24 mouse cellular contexts compared by ENCODE assay signal in the genomic region with DNA sequence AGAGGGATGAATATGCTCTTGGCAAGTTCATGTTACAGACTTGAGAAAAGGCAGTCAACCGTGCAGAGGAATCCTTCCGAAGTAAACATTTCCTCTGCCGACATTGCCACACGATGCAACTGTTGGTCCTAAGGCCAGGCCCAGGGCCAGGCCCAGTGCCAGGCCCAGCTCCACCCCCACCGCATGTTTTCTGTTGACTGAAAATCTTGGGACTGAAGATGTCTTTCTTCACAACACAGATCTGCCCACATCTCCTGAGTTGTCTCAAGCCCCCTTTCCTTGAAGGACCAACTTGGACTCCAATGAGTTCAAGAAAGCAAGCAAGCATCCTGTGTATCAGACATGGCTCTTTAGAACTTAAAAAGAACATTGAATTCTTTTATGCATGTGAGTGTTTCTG.
A peak's percentile ranks its signal among the peaks of the same experiment; 100 is the strongest.
DNase-seq lines count a peak whose midpoint lies in the region; ATAC-seq and TF ChIP-seq lines count a peak whose summit lies in the region.
"Had no signal": no experiment of that assay in that cellular context is flagged by ENCODE, and none has a peak within 500 bp of the region (broad histone marks: within the 10 kb centered on the region; RNA-seq: fewer than 3 reads in every experiment).

No protein-coding gene starts in this region.

- TF ChIP-seq EP300 in liver, postnatal 0 days (IDR thresholded peaks at IDR 0.05; ENCODE audit: low read depth): no peak

- H3K4me3 ChIP-seq in heart, embryonic 10.5 days: no peak overlapping the region
- no peak overlapping the region for H3K4me3 ChIP-seq in heart, embryonic 11.5 days (ENCODE audit: low read depth, low read length)
- H3K4me3 ChIP-seq in liver, embryonic 11.5 days (ENCODE audit: low read depth, low read length): no peak overlapping the region
- H3K4me3 ChIP-seq in liver, postnatal 0 days (ENCODE audit: low read depth, low read length): no peak overlapping the region
- H3K4me3 ChIP-seq: embryonic facial prominence, embryonic 13.5 days; embryonic facial prominence, embryonic 15.5 days; erythroblast, embryonic 14.5 days; forebrain, embryonic 10.5 days; forebrain, embryonic 12.5 days had no signal

- no peak overlapping the region for H3K9ac ChIP-seq in heart, embryonic 11.5 days (ENCODE audit: low read depth, low read length)
- no peak overlapping the region for H3K9ac ChIP-seq in liver, embryonic 11.5 days (ENCODE audit: low read depth, low read length)
- H3K9ac ChIP-seq in liver, postnatal 0 days (replicated peaks): no peak overlapping the region
- H3K9ac ChIP-seq: embryonic facial prominence, embryonic 13.5 days; embryonic facial prominence, embryonic 15.5 days; forebrain, embryonic 12.5 days had no signal

- POLR2A ChIA-PET in Patski (lab: Charles Lee): no interaction called here

- no peak for TF ChIP-seq CTCF in liver, postnatal 0 days (IDR thresholded peaks at IDR 0.05; ENCODE audit: low read depth)
- TF ChIP-seq CTCF in Patski (IDR thresholded peaks at IDR 0.05): no peak

- WGBS in heart, embryonic 10.5 days: 93% methylated on average over 5 of the region's 5 CpGs
- WGBS in heart, embryonic 11.5 days (ENCODE audit: insufficient replicate concordance): 82% methylated on average over 5 of the region's 5 CpGs
- 79% methylated on average over 5 of the region's 5 CpGs for WGBS in liver, embryonic 11.5 days
- WGBS in liver, postnatal 0 days (ENCODE audit: insufficient replicate concordance): 82% methylated on average over 5 of the region's 5 CpGs

- no peak for ATAC-seq in heart, embryonic 11.5 days (replicated peaks; ENCODE audit: insufficient number of reproducible peaks, low FRiP score, low TSS enrichment)
- no peak for ATAC-seq in liver, embryonic 11.5 days (replicated peaks; ENCODE audit: low FRiP score)
- no peak for ATAC-seq in liver, postnatal 0 days
- ATAC-seq in Patski: peak; percentile 40
- ATAC-seq: CD4-positive, CD25-positive, alpha-beta regulatory T cell, adult 4 months; forebrain, embryonic 14.5 days; forebrain, embryonic 16.5 days had no signal

- no peaks in the 10 kb centered on the region for H3K27me3 ChIP-seq in heart, embryonic 10.5 days (ENCODE audit: insufficient read depth, poor library complexity, severe bottlenecking)
- no peaks in the 10 kb centered on the region for H3K27me3 ChIP-seq in heart, embryonic 11.5 days (ENCODE audit: control insufficient read depth, insufficient read depth, low read length)
- H3K27me3 ChIP-seq in liver, embryonic 11.5 days (replicated peaks; ENCODE audit: control insufficient read depth, insufficient read depth, low read length): no peaks in the 10 kb centered on the region
- no peaks in the 10 kb centered on the region for H3K27me3 ChIP-seq in liver, postnatal 0 days (ENCODE audit: insufficient read depth, low read length)
- no peaks in the 10 kb centered on the region for H3K27me3 ChIP-seq in Patski
- H3K27me3 ChIP-seq: CH12.LX; embryonic facial prominence, embryonic 13.5 days; embryonic facial prominence, embryonic 15.5 days; forebrain, embryonic 12.5 days had no signal

- H3K4me1 ChIP-seq in heart, embryonic 10.5 days: peaks cover 20% of the 10 kb centered on the region; the same call in 1 of the 2 replicates
- no peaks in the 10 kb centered on the region for H3K4me1 ChIP-seq in heart, embryonic 11.5 days (ENCODE audit: control insufficient read depth, insufficient read depth, low read length)
- no peaks in the 10 kb centered on the region for H3K4me1 ChIP-seq in liver, embryonic 11.5 days (replicated peaks; ENCODE audit: control insufficient read depth, insufficient read depth, low read length)
- no peaks in the 10 kb centered on the region; the same call in 1 of the 2 replicates for H3K4me1 ChIP-seq in liver, postnatal 0 days (ENCODE audit: insufficient read depth)
- H3K4me1 ChIP-seq: embryonic facial prominence, embryonic 13.5 days; embryonic facial prominence, embryonic 15.5 days; forebrain, embryonic 10.5 days; forebrain, embryonic 12.5 days had no signal

- no peaks in the 10 kb centered on the region for H3K36me3 ChIP-seq in heart, embryonic 10.5 days
- H3K36me3 ChIP-seq in heart, embryonic 11.5 days (ENCODE audit: control insufficient read depth, insufficient read depth, low read length): no peaks in the 10 kb centered on the region
- H3K36me3 ChIP-seq in liver, embryonic 11.5 days (ENCODE audit: control insufficient read depth, insufficient read depth, low read length): no peaks in the 10 kb centered on the region
- H3K36me3 ChIP-seq in liver, postnatal 0 days (replicated peaks; ENCODE audit: insufficient read depth, low read length): no peaks in the 10 kb centered on the region
- H3K36me3 ChIP-seq: embryonic facial prominence, embryonic 13.5 days; embryonic facial prominence, embryonic 15.5 days; forebrain, embryonic 10.5 days; forebrain, embryonic 12.5 days; G1E had no signal

- no peaks in the 10 kb centered on the region for H3K9me3 ChIP-seq in heart, embryonic 10.5 days
- no peaks in the 10 kb centered on the region for H3K9me3 ChIP-seq in heart, embryonic 11.5 days (replicated peaks; ENCODE audit: control insufficient read depth, low read length)
- no peaks in the 10 kb centered on the region for H3K9me3 ChIP-seq in liver, embryonic 11.5 days (ENCODE audit: control insufficient read depth, low read length)
- no peaks in the 10 kb centered on the region for H3K9me3 ChIP-seq in liver, postnatal 0 days (ENCODE audit: low read length)
- H3K9me3 ChIP-seq: embryonic facial prominence, embryonic 13.5 days; embryonic facial prominence, embryonic 15.5 days; forebrain, embryonic 10.5 days; forebrain, embryonic 12.5 days; G1E had no signal

- H3K27ac ChIP-seq in heart, embryonic 10.5 days: no peak overlapping the region
- H3K27ac ChIP-seq in heart, embryonic 11.5 days (ENCODE audit: low read depth, low read length): no peak overlapping the region
- no peak overlapping the region for H3K27ac ChIP-seq in liver, embryonic 11.5 days (ENCODE audit: low read depth, low read length)
- H3K27ac ChIP-seq in liver, postnatal 0 days (ENCODE audit: low read depth): no peak overlapping the region
- H3K27ac ChIP-seq: embryonic facial prominence, embryonic 13.5 days; embryonic facial prominence, embryonic 15.5 days; forebrain, embryonic 10.5 days; forebrain, embryonic 12.5 days had no signal

- in situ Hi-C loops in Patski (cut with MboI; ENCODE audit: low pct_unique_long_range_greater_than_20kb): no loop called here

- CTCF ChIA-PET in Patski (lab: Charles Lee): interaction anchor here (1.0 kb wide), 1 partner anchor 10 kb away, joined by 3 read pairs; no protein-coding TSS in a partner anchor

- no peak overlapping the region for H3K4me2 ChIP-seq in heart, embryonic 11.5 days
- H3K4me2 ChIP-seq in liver, embryonic 11.5 days: no peak overlapping the region
- H3K4me2 ChIP-seq in liver, postnatal 0 days (ENCODE audit: low read depth, low read length): no peak overlapping the region
- H3K4me2 ChIP-seq: embryonic facial prominence, embryonic 13.5 days; embryonic facial prominence, embryonic 15.5 days; forebrain, embryonic 12.5 days had no signal

- DNase-seq in heart, embryonic 10.5 days (ENCODE audit: low spot score): peak; percentile 62
- peak; percentile 15 for DNase-seq in liver, embryonic 11.5 days (ENCODE audit: low spot score)
- no peak for DNase-seq in liver, postnatal 0 days
- peak; percentile 19 for DNase-seq in testis, postnatal 10 days (ENCODE audit: low spot score)
- DNase-seq in testis, postnatal 14 days (ENCODE audit: low spot score): no peak
- no peak for DNase-seq in Patski (ENCODE audit: low read depth, low spot score)
- DNase-seq in kidney, adult 9 months: no peak
- DNase-seq: adrenal gland, postnatal 10 days; adrenal gland, postnatal 25 days; B cell, adult 2 months; cerebellum, adult 11 months; cerebellum, adult 9-11 months; embryo, embryonic 11 days had no signal

Comparison
In these comparisons a context has a peak if more than half of its experiments do, and no peak if none do; other contexts are left out.
1. DNase-seq: peak in heart, embryonic 10.5 days (single experiment), liver, embryonic 11.5 days (single experiment) and testis, postnatal 10 days (single experiment); none in liver, postnatal 0 days (single experiment), testis, postnatal 14 days (single experiment), Patski (single experiment) and kidney, adult 9 months (single experiment).